Mouse (Mus musculus) heart, postnatal 0 days (tissue): ENCODE results near the gene Gmps. TPM values are rescaled to one million over a fixed set of nuclear protein-coding genes. Genes with fewer than 3 reads are reported as not detected.

ENCODE experiments used
- ATAC-seq: fragments of 200-750 bp; cut with Nextera tagmentation; 2 replicates; pipeline ENCODE4 v1.8.0; 2017; ENCODE audit warnings: low read depth, moderate number of reproducible peaks, moderate library complexity; ENCODE audit not compliant: insufficient read depth
- DNase-seq: peaks from one replicate; pipeline ENCODE4 v3.0.0-alpha.2; 2016; ENCODE audit warnings: low spot score
- H3K27ac ChIP-seq: fragments of 300-500 bp; sonication (generic); 2 replicates; pipeline ENCODE4 v1.5.1; 2014; ENCODE audit warnings: low read depth, mild to moderate bottlenecking
- H3K27me3 ChIP-seq: fragments of 300-500 bp; sonication (generic); 2 replicates; pipeline ENCODE4 v1.6.1; 2014; ENCODE audit warnings: low read length, mixed read lengths; ENCODE audit not compliant: control insufficient read depth, insufficient read depth
- H3K36me3 ChIP-seq: fragments of 300-500 bp; sonication (generic); replicated peaks from 2 replicates; pipeline ENCODE4 v1.6.1; 2014; ENCODE audit warnings: low read length, mixed read lengths; ENCODE audit not compliant: control insufficient read depth, insufficient read depth
- H3K4me1 ChIP-seq: fragments of 300-500 bp; sonication (generic); 2 replicates; pipeline ENCODE4 v1.6.1; 2014; ENCODE audit warnings: antibody characterized with exemption; ENCODE audit not compliant: control insufficient read depth, insufficient read depth
- H3K4me2 ChIP-seq: fragments of 300-500 bp; sonication (generic); 2 replicates; pipeline ENCODE4 v1.6.1; 2014; ENCODE audit warnings: low read depth, mild to moderate bottlenecking, low read length, moderate library complexity
- H3K4me3 ChIP-seq: fragments of 300-500 bp; sonication (generic); 2 replicates; pipeline ENCODE4 v1.5.1; 2014; ENCODE audit warnings: low read depth, low read length
- H3K9ac ChIP-seq: fragments of 300-500 bp; sonication (generic); replicated peaks from 2 replicates; pipeline ENCODE4 v1.6.1; 2014; ENCODE audit warnings: low read depth, low read length, mixed read lengths
- H3K9me3 ChIP-seq: fragments of 300-500 bp; sonication (generic); replicated peaks from 2 replicates; pipeline ENCODE4 v1.6.1; 2016; ENCODE audit warnings: low read length; ENCODE audit not compliant: control insufficient read depth
- CTCF ChIP-seq: IDR thresholded peaks from 2 replicates; pipeline ENCODE4 v1.5.1; 2016; ENCODE audit warnings: antibody characterized with exemption, control low read depth, low read depth
- EP300 ChIP-seq: IDR thresholded peaks from 2 replicates; pipeline ENCODE4 v1.6.1; 2016; ENCODE audit warnings: antibody characterized with exemption, low read depth
- WGBS: fragments of 180-500 bp; shearing (Covaris S2); extraction: QIAGEN DNeasy Blood & Tissue Kit; methylation state at CpG from one replicate; pipeline ENCODE4 v1.1.7; 2014; 5-methylcytosine and 5-hydroxymethylcytosine counted together
- polyA plus RNA-seq: library from polyadenylated mRNA; unstranded; fragments of >200 nt; fragmentation: Nextera tagmentation; extraction: Ambion mirVana; gene quantifications from 2 replicates; pipeline ENCODE4 v1.2.1, GENCODE M21; 2015
- total RNA-seq: library from RNA; depleted of rRNA; stranded (reverse); fragments of >200 nt; gene quantifications from 2 replicates; pipeline ENCODE4 v1.2.3, GENCODE M21; 2014; ENCODE audit warnings: low replicate concordance; rRNA removed

The Gmps gene
- total and polyA plus RNA-seq, 2 experiments from 2014 or later, result 19.0 to 27.4 TPM

- no peaks in the 10 kb centered on the region for H3K27me3 ChIP-seq
- H3K27ac ChIP-seq, result no peak overlapping the region
- no peak overlapping the region for H3K9ac ChIP-seq
- DNase-seq (no peak), ATAC-seq (no peak)
- H3K4me1 ChIP-seq, result peaks cover 8% of the 10 kb centered on the region; the same call in 1 of the 2 replicates
- H3K9me3 ChIP-seq, result no peaks in the 10 kb centered on the region
- H3K4me3 ChIP-seq, result no peak overlapping the region
- TF ChIP-seq CTCF (no peak), EP300 (no peak)
- 43% methylated on average over 7 of the region's 7 CpGs for WGBS
- H3K4me2 ChIP-seq, result no peak overlapping the region
- H3K36me3 ChIP-seq, result no peaks in the 10 kb centered on the region
These were observed 62.4 kb downstream of the Gmps start for GRCm38 (mm10) chr3:64038136-64038841.

- Histone ChIP-seq H3K9me3 (no peaks in the 10 kb centered on the region), H3K27me3 (no peaks in the 10 kb centered on the region), H3K36me3 (no peaks in the 10 kb centered on the region), H3K4me1 (peaks cover 8% of the 10 kb centered on the region; the same call in 1 of the 2 replicates), H3K9ac (peak overlapping the region; percentile 48), H3K4me3 (peak overlapping the region; percentile 51), H3K27ac (no peak overlapping the region), H3K4me2 (peak overlapping the region; percentile 85)
- ATAC-seq (peak; percentile 58; the same call in 1 of the 2 replicates), DNase-seq (peak; percentile 78)
- WGBS, result 11% methylated on average over 25 of the region's 25 CpGs
- no peak for TF ChIP-seq EP300
- TF ChIP-seq CTCF, result peak; percentile 85
These were observed 64.2 kb downstream of the Gmps start for GRCm38 (mm10) chr3:64039818-64040784.

Other genes starting within 250 kb of the Gmps start
- gene Plch1, start 76.6 kb upstream of the Gmps start, total RNA-seq, result not detected in 2 replicates
- 0.07 and 0.14 TPM in 2 replicates for gene Plch1, start 76.6 kb upstream of the Gmps start, polyA plus RNA-seq
- 2.4 and 3.1 TPM in 2 replicates for gene E130311K13Rik, start 46.6 kb upstream of the Gmps start, total RNA-seq
- gene E130311K13Rik, start 46.6 kb upstream of the Gmps start, polyA plus RNA-seq, result 6.0 and 7.3 TPM in 2 replicates
- 24.0 and 31.9 TPM in 2 replicates for gene Slc33a1, start 11.3 kb upstream of the Gmps start, total RNA-seq
- 9.4 TPM in 2 replicates for gene Slc33a1, start 11.3 kb upstream of the Gmps start, polyA plus RNA-seq
- not detected in 2 replicates for gene Vmn2r1, start 105.4 kb downstream of the Gmps start, total RNA-seq
- gene Vmn2r1, start 105.4 kb downstream of the Gmps start, polyA plus RNA-seq, result 0.03 and 0.04 TPM in 2 replicates
- gene Vmn2r2, start 165.8 kb downstream of the Gmps start, total RNA-seq, result not detected in 2 replicates
- not detected in 2 replicates for gene Vmn2r2, start 165.8 kb downstream of the Gmps start, polyA plus RNA-seq